Mouse (Mus musculus) telencephalon, adult 2 months (tissue): ENCODE measurements at regions not wholly inside any gene's neighbourhood (a gene's known extent, or its start where the extent isn't known, plus 50 kb on each side); places are given as distances from the start of the nearest gene placed in this dataset.

ENCODE experiments used
- DNase-seq: peaks from one replicate; pipeline ENCODE4 v3.0.0-alpha.2; 2011; ENCODE audit warnings: low read depth, low spot score

- DNase-seq: no peak
These were observed 64.5 kb downstream of the Tfap2c start for GRCm38 (mm10) chr2:172613891-172614391.

GRCm38 (mm10) chr2:172615148-172615547 is 65.8 kb downstream of the Tfap2c start:
- DNase-seq: no peak

- no peak for DNase-seq
These were observed 66.2 kb downstream of the Tfap2c start for GRCm38 (mm10) chr2:172615582-172615981.

- DNase-seq: no peak
These were observed 69.8 kb downstream of the Tfap2c start for GRCm38 (mm10) chr2:172619168-172619567.

- no peak for DNase-seq
These were observed 70.6 kb downstream of the Tfap2c start for GRCm38 (mm10) chr2:172620001-172620400.

- DNase-seq: no peak
These were observed 74.3 kb downstream of the Tfap2c start for GRCm38 (mm10) chr2:172623707-172624106.

- no peak for DNase-seq
These were observed 78.2 kb downstream of the Tfap2c start for GRCm38 (mm10) chr2:172627353-172628306.

- DNase-seq: no peak
These were observed 80.9 kb downstream of the Tfap2c start for GRCm38 (mm10) chr2:172630333-172630732.

- DNase-seq: no peak
These were observed 93.2 kb downstream of the Tfap2c start for GRCm38 (mm10) chr2:172642616-172643015.

GRCm38 (mm10) chr2:172643860-172644259 is 94.5 kb downstream of the Tfap2c start:
- DNase-seq: no peak

GRCm38 (mm10) chr2:172644451-172644850 is 95.1 kb downstream of the Tfap2c start:
- no peak for DNase-seq

- DNase-seq: no peak
These were observed 98.7 kb downstream of the Tfap2c start for GRCm38 (mm10) chr2:172648072-172648471.

- DNase-seq: no peak
These were observed 111.1 kb downstream of the Tfap2c start for GRCm38 (mm10) chr2:172660479-172660878.

GRCm38 (mm10) chr2:172660916-172661315 is 111.5 kb downstream of the Tfap2c start:
- no peak for DNase-seq

- no peak for DNase-seq
These were observed 112.1 kb downstream of the Tfap2c start for GRCm38 (mm10) chr2:172661418-172661980.

GRCm38 (mm10) chr2:172662165-172662564 is 112.8 kb downstream of the Tfap2c start:
- no peak for DNase-seq

GRCm38 (mm10) chr2:172663681-172664080 is 114.3 kb downstream of the Tfap2c start:
- DNase-seq: no peak

GRCm38 (mm10) chr2:172673081-172673480 is 123.7 kb downstream of the Tfap2c start:
- DNase-seq: no peak

- no peak for DNase-seq
These were observed 125.2 kb downstream of the Tfap2c start for GRCm38 (mm10) chr2:172674641-172675040.

GRCm38 (mm10) chr2:172675081-172675480 is 125.7 kb downstream of the Tfap2c start:
- DNase-seq: no peak

GRCm38 (mm10) chr2:172690196-172690595 is 140.8 kb downstream of the Tfap2c start:
- no peak for DNase-seq

- DNase-seq: no peak
These were observed 141.7 kb downstream of the Tfap2c start for GRCm38 (mm10) chr2:172690931-172691651.
